Mouse (Mus musculus) neural tube, embryonic 11.5 days (tissue): ENCODE measurements around the gene Mmp17. TPM values are rescaled to one million over a fixed set of nuclear protein-coding genes. Genes with fewer than 3 reads are reported as not detected.
A peak's percentile ranks its signal among the peaks of the same experiment; 100 is the strongest.

Experiments used
- ATAC-seq: fragments of 200-750 bp; cut with Nextera tagmentation; 2 replicates; pipeline ENCODE4 v1.8.0; 2017; ENCODE audit warnings: moderate number of reproducible peaks, mild to moderate bottlenecking, moderate TSS enrichment, moderate library complexity; ENCODE audit not compliant: insufficient read depth, low FRiP score, low TSS enrichment
- DNase-seq: peaks from one replicate; pipeline ENCODE4 v3.0.0-alpha.2; 2015; ENCODE audit warnings: low spot score
- H3K27ac ChIP-seq: fragments of 300-500 bp; sonication (generic); 2 replicates; pipeline ENCODE4 v1.5.1; 2014; ENCODE audit warnings: low read depth, mild to moderate bottlenecking, low read length
- H3K27me3 ChIP-seq: fragments of 300-500 bp; sonication (generic); 2 replicates; pipeline ENCODE4 v1.6.1; 2014; ENCODE audit warnings: mild to moderate bottlenecking, low read length, mixed read lengths; ENCODE audit not compliant: control insufficient read depth, insufficient read depth
- H3K36me3 ChIP-seq: fragments of 300-500 bp; sonication (generic); 2 replicates; pipeline ENCODE4 v1.6.1; 2014; ENCODE audit warnings: mild to moderate bottlenecking, low read length, moderate library complexity, mixed read lengths; ENCODE audit not compliant: control insufficient read depth, insufficient read depth
- H3K4me1 ChIP-seq: fragments of 300-500 bp; sonication (generic); 2 replicates; pipeline ENCODE4 v1.6.1; 2014; ENCODE audit warnings: low read length, mixed read lengths; ENCODE audit not compliant: control insufficient read depth, insufficient read depth
- H3K4me2 ChIP-seq: fragments of 300-500 bp; sonication (generic); 2 replicates; pipeline ENCODE4 v1.6.1; 2014; ENCODE audit warnings: low read depth, mild to moderate bottlenecking, moderate library complexity
- H3K4me3 ChIP-seq: fragments of 300-500 bp; sonication (generic); 2 replicates; pipeline ENCODE4 v1.5.1; 2014; ENCODE audit warnings: low read depth, low read length
- H3K9ac ChIP-seq: fragments of 300-500 bp; sonication (generic); 2 replicates; pipeline ENCODE4 v1.6.1; 2014; ENCODE audit warnings: mild to moderate bottlenecking, low read length
- H3K9me3 ChIP-seq: fragments of 300-500 bp; sonication (generic); 2 replicates; pipeline ENCODE4 v1.6.1; 2016; ENCODE audit warnings: low read length; ENCODE audit not compliant: control insufficient read depth
- WGBS: fragments of 180-500 bp; shearing (Covaris S2); extraction: QIAGEN DNeasy Blood & Tissue Kit; methylation state at CpG from one replicate; pipeline ENCODE4 v1.1.7; 2014; 5-methylcytosine and 5-hydroxymethylcytosine counted together
- polyA plus RNA-seq: library from polyadenylated mRNA; unstranded; fragments of >200 nt; fragmentation: Nextera tagmentation; extraction: Ambion mirVana; gene quantifications from 2 replicates; pipeline ENCODE4 v1.2.1, GENCODE M21; 2014

Gene Mmp17
- polyA plus RNA-seq, 1 experiment from 2014 or later = 3.8 TPM

DNA sequence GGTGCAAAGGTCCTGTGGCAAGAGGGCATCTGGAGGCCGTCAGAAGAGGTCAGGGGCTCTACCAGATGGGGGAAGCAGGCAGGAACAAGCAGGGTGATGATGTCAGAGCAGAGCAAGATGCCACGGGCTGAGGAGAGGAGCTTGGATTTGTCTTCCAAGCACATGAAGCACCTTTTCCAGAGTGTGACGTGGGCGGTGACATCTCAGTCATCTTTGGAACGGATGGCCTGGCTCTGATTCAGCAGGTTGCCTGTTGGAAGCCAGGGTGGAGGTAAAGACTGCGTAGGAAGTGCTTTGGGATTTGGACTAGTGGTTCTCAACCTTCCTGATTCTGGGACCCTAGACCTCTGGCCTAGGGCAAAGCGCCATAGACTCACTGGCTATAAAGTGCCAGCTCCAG, 3.0 kb upstream of the Mmp17 start:
- DNase-seq = no peak
- ATAC-seq = no peak
- no peak overlapping the region for H3K27ac ChIP-seq
- peaks cover 20% of the 10 kb centered on the region for H3K27me3 ChIP-seq
- no peak overlapping the region for H3K4me3 ChIP-seq
- WGBS = 78% methylated on average over 7 of the region's 7 CpGs
- H3K9ac ChIP-seq = no peak overlapping the region
- H3K4me1 ChIP-seq = peaks cover 3% of the 10 kb centered on the region; the same call in 1 of the 2 replicates
- no peak overlapping the region for H3K4me2 ChIP-seq
- H3K36me3 ChIP-seq = no peaks in the 10 kb centered on the region
- H3K9me3 ChIP-seq = no peaks in the 10 kb centered on the region

DNA sequence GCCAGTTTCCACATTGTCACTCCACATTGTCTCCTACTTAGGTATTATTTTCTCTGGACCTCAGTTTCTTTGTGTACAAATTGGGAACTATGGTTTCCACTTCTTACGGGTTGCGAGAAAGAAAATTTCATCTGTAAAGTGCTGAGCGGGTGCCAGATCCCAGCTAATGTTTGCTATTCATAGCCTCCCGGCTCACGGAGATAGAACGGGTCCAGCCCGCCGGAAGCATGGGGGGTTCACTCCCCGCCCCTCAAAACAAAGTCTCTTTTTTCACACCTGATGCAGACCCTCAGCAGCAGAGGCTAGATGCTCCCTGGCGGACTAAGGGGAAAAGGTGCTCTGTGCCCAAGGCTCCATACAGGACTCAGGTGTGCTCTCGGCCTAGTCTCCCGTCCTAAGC, 638 bp upstream of the Mmp17 start:
- H3K4me2 ChIP-seq = peak overlapping the region; percentile 100
- peak overlapping the region; percentile 79 for H3K9ac ChIP-seq
- peaks cover 20% of the 10 kb centered on the region for H3K27me3 ChIP-seq
- H3K36me3 ChIP-seq = no peaks in the 10 kb centered on the region
- no peak overlapping the region for H3K27ac ChIP-seq
- ATAC-seq (no peak), DNase-seq (no peak)
- H3K4me1 ChIP-seq = peaks cover 8% of the 10 kb centered on the region; the same call in 1 of the 2 replicates
- peak overlapping the region; percentile 68 for H3K4me3 ChIP-seq
- 5% methylated on average over 12 of the region's 12 CpGs for WGBS
- no peaks in the 10 kb centered on the region for H3K9me3 ChIP-seq

DNA sequence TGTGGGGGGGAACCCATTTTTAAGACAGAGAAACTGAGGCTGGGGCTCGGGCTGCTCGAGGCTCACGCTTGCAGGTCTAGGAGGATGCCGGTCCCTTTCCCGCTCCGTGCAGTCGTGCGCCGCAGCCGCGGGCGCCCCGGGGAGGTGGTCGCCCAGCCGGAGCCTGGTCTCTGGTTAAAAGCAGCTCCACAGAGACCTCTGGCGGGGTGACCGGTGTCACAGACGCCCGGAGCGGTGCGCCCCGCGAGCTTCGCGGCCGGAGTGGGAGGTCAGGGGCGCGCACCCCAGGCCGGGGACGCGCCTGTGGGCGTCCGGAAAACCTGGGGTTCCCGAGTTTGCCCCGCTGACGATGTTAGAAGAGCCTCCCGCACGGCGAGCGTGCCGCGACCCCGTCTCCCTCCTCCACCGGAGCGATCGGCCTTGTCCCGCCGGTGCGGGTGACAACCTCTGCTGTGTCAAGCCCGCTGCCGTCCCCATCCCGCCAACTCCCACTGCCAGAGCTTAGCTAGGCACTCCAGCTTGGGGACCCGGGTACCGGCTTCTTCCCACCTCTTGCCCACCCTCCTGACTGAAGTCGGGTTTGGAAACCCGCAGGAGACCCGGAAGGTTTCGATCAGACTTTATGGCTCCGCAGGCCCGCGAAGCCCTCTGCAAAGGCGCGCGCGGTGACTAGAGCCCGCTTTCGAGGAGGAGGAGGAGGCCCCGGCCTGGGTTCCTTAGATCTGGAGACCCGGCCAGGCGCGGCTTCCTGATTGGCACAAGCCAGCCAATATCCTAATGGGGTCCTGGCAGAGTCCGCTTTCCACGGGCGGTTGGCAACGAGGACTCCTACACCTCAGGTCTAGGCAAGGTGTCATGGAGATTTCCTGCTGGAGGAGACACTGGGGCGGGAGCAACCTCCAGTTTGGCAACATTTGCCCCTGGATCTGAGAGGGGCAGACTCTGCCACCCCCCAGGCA, 893 bp downstream of the Mmp17 start:
- WGBS = under 1% methylated on average over 71 of the region's 76 CpGs

DNA sequence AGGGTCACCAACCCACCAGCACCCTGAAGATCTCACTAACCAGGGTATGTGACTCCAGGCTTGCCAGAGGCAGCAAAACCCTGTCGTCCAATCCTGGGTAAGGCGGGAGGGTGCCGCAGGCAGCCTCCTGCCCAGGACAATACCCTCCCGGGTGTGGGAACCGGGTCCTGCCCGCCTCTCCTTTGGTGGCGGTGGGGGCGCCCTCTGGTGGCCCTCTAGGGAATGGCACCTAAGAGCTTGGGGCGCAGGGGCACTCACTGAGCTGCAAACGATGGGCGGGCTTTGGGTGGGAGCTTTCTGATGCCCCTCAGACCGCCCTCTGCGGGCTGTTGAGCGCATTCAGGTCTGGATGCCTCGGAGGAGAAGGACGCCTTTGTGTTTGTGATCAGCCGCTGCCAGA, 2.0 kb downstream of the Mmp17 start:
- DNase-seq = peak; percentile 95
- peak overlapping the region; percentile 59 for H3K9ac ChIP-seq
- H3K4me2 ChIP-seq = peak overlapping the region; percentile 100
- peaks cover 20% of the 10 kb centered on the region for H3K27me3 ChIP-seq
- peak; percentile 60 for ATAC-seq
- WGBS = under 1% methylated on average over 14 of the region's 17 CpGs
- H3K36me3 ChIP-seq = no peaks in the 10 kb centered on the region
- peaks cover 9% of the 10 kb centered on the region; the same call in 1 of the 2 replicates for H3K4me1 ChIP-seq
- no peak overlapping the region for H3K27ac ChIP-seq
- no peaks in the 10 kb centered on the region for H3K9me3 ChIP-seq
- H3K4me3 ChIP-seq = peak overlapping the region; percentile 8

More for the DNA sequence above, 893 bp downstream of the Mmp17 start:
- Histone ChIP-seq H3K9ac (peak overlapping the region; percentile 79), H3K9me3 (no peaks in the 10 kb centered on the region), H3K4me3 (peak overlapping the region; percentile 68), H3K27ac (no peak overlapping the region), H3K4me2 (peak overlapping the region; percentile 100), H3K36me3 (no peaks in the 10 kb centered on the region), H3K27me3 (peaks cover 20% of the 10 kb centered on the region), H3K4me1 (peaks cover 8% of the 10 kb centered on the region; the same call in 1 of the 2 replicates)
- ATAC-seq (0 out of 2 replicates have a peak, but pooled peaks have one; percentile 8), DNase-seq (peak; percentile 56)

DNA sequence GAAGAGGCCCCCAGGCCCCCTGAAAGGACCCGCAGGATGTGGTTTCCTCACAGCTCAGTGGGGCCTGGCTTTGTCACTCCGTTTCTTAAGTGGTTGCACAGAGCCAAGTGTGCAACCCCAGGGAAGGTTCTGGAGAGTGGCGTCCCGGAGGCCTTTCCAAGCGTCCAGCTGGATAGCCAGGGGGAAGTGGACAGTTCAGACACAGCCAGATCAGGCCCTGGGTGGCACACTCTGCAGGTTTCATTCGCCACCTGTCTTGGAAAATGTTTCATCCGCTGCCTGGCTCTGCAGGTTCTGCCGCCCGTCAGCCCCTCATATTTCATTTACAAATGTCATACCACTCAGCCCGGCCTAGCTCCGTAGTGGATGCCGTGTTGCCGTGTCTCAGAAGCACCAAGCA, 2.5 kb downstream of the Mmp17 start:
- H3K27me3 ChIP-seq = peaks cover 20% of the 10 kb centered on the region
- DNase-seq (no peak), ATAC-seq (peak; percentile 16; the same call in 1 of the 2 replicates)
- peaks cover 11% of the 10 kb centered on the region; the same call in 1 of the 2 replicates for H3K4me1 ChIP-seq
- no peaks in the 10 kb centered on the region for H3K36me3 ChIP-seq
- H3K27ac ChIP-seq = no peak overlapping the region
- WGBS = 54% methylated on average over 13 of the region's 13 CpGs
- H3K4me3 ChIP-seq = no peak overlapping the region; the same call in 1 of the 2 replicates
- H3K9me3 ChIP-seq = no peaks in the 10 kb centered on the region
- H3K9ac ChIP-seq = peak overlapping the region; percentile 59
- peak overlapping the region; percentile 100 for H3K4me2 ChIP-seq

DNA sequence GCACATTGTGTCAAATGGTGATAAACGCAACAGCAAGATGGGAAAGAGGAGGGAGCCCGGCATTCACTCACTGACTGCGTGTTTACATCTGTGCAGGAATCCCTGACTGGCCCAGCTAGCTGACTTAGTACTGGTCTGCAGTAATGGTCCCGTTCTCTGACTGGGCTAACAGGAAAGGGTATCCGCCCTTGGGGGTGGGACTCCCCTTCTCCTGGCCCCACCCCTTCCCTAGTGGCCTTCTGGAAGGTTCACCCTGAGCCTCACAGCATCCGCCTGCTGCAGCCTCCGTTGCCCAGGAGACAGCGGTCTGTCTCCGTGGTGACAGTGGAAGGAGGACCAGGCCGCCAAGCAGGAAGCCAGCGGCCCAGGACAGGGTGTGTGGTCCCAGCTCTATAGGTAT, 6.9 kb downstream of the Mmp17 start:
- H3K4me3 ChIP-seq = no peak overlapping the region
- no peak overlapping the region for H3K27ac ChIP-seq
- ATAC-seq = 0 out of 2 replicates have a peak, but pooled peaks have one; percentile 21
- H3K4me1 ChIP-seq = peaks cover 8% of the 10 kb centered on the region; the same call in 1 of the 2 replicates
- no peaks in the 10 kb centered on the region; the same call in 1 of the 2 replicates for H3K27me3 ChIP-seq
- DNase-seq = peak; percentile 52
- no peak overlapping the region for H3K4me2 ChIP-seq
- 9% methylated on average over 11 of the region's 11 CpGs for WGBS
- no peak overlapping the region for H3K9ac ChIP-seq
- no peaks in the 10 kb centered on the region for H3K36me3 ChIP-seq
- no peaks in the 10 kb centered on the region for H3K9me3 ChIP-seq

DNA sequence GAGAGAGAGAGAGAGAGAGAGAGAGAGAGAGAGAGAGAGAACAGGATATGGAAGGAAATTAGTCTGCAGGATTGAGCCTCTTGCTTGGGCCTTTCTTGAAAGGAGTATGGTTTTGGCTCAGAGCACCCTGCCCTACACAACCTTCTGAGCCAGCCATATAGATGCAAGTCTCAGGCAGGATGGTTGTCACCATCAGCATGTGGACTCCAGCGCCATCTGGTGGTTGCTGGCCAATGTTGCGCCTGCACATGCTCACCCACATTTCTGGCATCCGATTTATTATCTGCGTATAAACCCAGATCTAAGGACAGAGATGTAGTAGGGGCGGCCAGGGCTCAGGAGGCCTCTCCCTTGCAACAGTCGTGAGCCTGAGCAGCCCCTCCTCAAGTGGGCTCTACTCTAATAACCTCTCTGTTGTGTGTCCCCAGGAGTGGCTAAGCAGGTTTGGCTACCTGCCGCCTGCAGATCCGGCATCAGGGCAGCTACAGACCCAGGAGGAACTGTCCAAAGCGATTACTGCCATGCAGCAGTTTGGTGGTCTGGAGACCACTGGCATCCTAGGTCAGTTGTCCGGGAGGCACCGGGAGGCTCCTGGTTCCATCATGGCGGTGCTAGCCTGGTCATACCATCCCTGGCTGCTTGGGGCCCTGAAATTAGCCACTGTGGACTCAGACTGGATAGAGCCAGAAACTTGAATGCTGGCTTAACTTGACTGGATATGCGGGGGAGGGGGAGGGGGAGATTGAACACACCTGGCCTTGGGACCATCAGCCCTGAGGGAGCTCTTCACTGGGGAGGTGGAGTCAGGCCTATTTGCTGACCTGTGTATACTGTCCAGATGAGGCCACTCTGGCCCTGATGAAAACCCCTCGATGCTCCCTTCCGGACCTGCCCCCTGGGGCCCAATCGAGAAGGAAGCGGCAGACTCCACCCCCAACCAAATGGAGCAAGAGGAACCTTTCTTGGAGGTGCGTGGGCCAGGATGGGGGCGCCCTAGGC, 10.4 kb downstream of the Mmp17 start:
- Histone ChIP-seq H3K9ac (no peak overlapping the region), H3K9me3 (no peaks in the 10 kb centered on the region), H3K36me3 (peaks cover 2% of the 10 kb centered on the region; the same call in 1 of the 2 replicates), H3K4me2 (no peak overlapping the region), H3K4me1 (peaks cover 3% of the 10 kb centered on the region; the same call in 1 of the 2 replicates), H3K27me3 (no peaks in the 10 kb centered on the region), H3K27ac (no peak overlapping the region), H3K4me3 (no peak overlapping the region)
- DNase-seq = peak; percentile 85
- 47% methylated on average over 19 of the region's 19 CpGs for WGBS
- no peak for ATAC-seq

DNA sequence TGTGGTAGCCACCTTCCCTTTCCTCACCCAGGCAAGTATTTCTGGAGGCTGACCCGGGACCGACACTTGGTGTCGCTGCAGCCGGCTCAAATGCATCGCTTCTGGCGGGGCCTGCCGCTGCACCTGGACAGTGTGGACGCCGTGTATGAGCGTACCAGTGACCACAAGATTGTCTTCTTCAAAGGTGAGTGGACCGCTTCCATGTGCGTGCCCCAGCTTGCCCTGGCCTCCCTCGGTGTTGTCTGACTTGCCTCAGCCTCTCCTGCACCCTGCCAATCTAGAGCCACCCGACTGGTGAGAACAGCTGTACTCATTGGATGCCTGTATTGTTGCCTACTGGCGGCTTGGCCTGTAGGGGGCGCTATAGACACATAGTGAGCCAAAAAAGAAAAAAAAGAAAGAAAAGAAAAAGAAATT, 18.1 kb downstream of the Mmp17 start:
- WGBS = 49% methylated on average over 16 of the region's 16 CpGs
- Histone ChIP-seq H3K36me3 (peaks cover 2% of the 10 kb centered on the region; the same call in 1 of the 2 replicates), H3K4me2 (no peak overlapping the region), H3K4me3 (no peak overlapping the region), H3K27ac (no peak overlapping the region), H3K9ac (no peak overlapping the region), H3K4me1 (no peaks in the 10 kb centered on the region), H3K9me3 (no peaks in the 10 kb centered on the region), H3K27me3 (no peaks in the 10 kb centered on the region)
- no peak for DNase-seq
- ATAC-seq = no peak
